Mouse (Mus musculus): ENCODE data around the gene 4933415A04Rik. TPM values are rescaled to one million over a fixed set of nuclear protein-coding genes. Genes with fewer than 3 reads are reported as not detected.

Gene 4933415A04Rik
- polyA plus RNA-seq, 1 experiment: 0.81 TPM

GRCm38 (mm10) chr11:43568263-43568662 lies 18.6 kb upstream of the 4933415A04Rik start:
- H3K27me3 ChIP-seq (ENCODE audit: control insufficient read depth, insufficient read depth, low read length): no peaks in the 10 kb centered on the region
- TF ChIP-seq CTCF (IDR thresholded peaks at IDR 0.05; ENCODE audit: borderline replicate concordance, control insufficient read depth, extremely low read depth, insufficient read depth, low read length, poor library complexity): no peak; the same call in 1 of the 2 replicates
- no peak for TF ChIP-seq POLR2A (IDR thresholded peaks at IDR 0.05; ENCODE audit: control insufficient read depth, extremely low read depth, insufficient read depth, low read length, poor library complexity)
- WGBS: 32% methylated on average over 5 of the region's 5 CpGs
- no peaks in the 10 kb centered on the region for H3K36me3 ChIP-seq (ENCODE audit: control insufficient read depth, insufficient read depth, low read length)
- H3K4me1 ChIP-seq (replicated peaks; ENCODE audit: control insufficient read depth, insufficient read depth, low read length): no peaks in the 10 kb centered on the region
- DNase-seq: peak; percentile 61
- H3K27ac ChIP-seq (ENCODE audit: control insufficient read depth, insufficient read depth, low read length): no peak overlapping the region
- no peak overlapping the region for H3K4me3 ChIP-seq (ENCODE audit: control insufficient read depth, insufficient read depth, low read length)

DNA sequence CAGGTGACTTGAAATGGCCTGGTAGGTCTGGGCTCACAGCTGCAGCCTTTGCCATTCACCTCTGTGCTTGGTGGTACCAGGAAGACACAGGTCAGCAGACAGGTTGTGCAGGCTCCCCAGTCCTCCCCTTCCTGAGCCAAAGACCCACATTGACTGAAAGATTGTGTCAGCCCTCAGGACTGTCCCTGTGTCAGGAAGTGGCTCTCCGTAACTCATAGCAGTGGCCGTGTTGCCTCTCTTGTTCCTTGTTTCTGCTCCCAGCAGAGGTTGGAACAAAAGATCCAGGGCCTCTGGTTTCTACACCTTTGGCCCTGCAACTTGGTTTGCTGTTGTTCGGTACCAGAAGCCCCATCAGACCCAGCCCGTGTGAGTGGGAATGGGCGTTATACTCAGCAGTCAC lies 17.7 kb upstream of the 4933415A04Rik start:
- TF ChIP-seq POLR2A (IDR thresholded peaks at IDR 0.05; ENCODE audit: control insufficient read depth, extremely low read depth, insufficient read depth, low read length, poor library complexity): no peak
- no peak for TF ChIP-seq CTCF (IDR thresholded peaks at IDR 0.05; ENCODE audit: borderline replicate concordance, control insufficient read depth, extremely low read depth, insufficient read depth, low read length, poor library complexity)
- no peak overlapping the region for H3K27ac ChIP-seq (ENCODE audit: control insufficient read depth, insufficient read depth, low read length)
- no peaks in the 10 kb centered on the region for H3K4me1 ChIP-seq (replicated peaks; ENCODE audit: control insufficient read depth, insufficient read depth, low read length)
- H3K27me3 ChIP-seq (ENCODE audit: control insufficient read depth, insufficient read depth, low read length): no peaks in the 10 kb centered on the region
- DNase-seq: no peak
- WGBS: 90% methylated on average over 5 of the region's 5 CpGs
- H3K36me3 ChIP-seq (ENCODE audit: control insufficient read depth, insufficient read depth, low read length): no peaks in the 10 kb centered on the region
- H3K4me3 ChIP-seq (ENCODE audit: control insufficient read depth, insufficient read depth, low read length): no peak overlapping the region

GRCm38 (mm10) chr11:43569595-43569994 lies 17.2 kb upstream of the 4933415A04Rik start:
- DNase-seq: no peak
- H3K4me3 ChIP-seq (ENCODE audit: control insufficient read depth, insufficient read depth, low read length): no peak overlapping the region
- 78% methylated on average over 11 of the region's 11 CpGs for WGBS

DNA sequence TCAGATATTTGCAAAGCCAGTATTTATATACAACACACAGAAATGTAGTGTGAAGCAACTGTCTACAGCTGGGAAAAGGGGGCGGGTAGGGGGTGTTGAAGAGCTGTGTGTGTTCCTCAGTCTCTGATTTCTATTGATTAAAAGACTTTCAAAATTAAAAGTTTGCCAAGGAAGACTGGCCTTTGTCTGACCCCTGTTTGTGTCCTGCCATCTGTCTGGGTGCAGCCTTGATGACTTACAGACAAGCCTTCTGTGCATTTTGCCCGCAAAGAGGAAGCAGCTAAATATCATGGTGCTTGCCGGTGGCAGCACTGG lies 11.8 kb upstream of the 4933415A04Rik start:
- Histone ChIP-seq H3K4me3 (ENCODE audit: control insufficient read depth, insufficient read depth, low read length) (no peak overlapping the region), H3K4me1 (replicated peaks; ENCODE audit: control insufficient read depth, insufficient read depth, low read length) (peaks cover 7% of the 10 kb centered on the region; the same call in 1 of the 2 replicates), H3K36me3 (ENCODE audit: control insufficient read depth, insufficient read depth, low read length) (no peaks in the 10 kb centered on the region), H3K27me3 (ENCODE audit: control insufficient read depth, insufficient read depth, low read length) (no peaks in the 10 kb centered on the region), H3K27ac (ENCODE audit: control insufficient read depth, insufficient read depth, low read length) (no peak overlapping the region)
- no peak for TF ChIP-seq CTCF (IDR thresholded peaks at IDR 0.05; ENCODE audit: borderline replicate concordance, control insufficient read depth, extremely low read depth, insufficient read depth, low read length, poor library complexity)
- no peak for TF ChIP-seq POLR2A (IDR thresholded peaks at IDR 0.05; ENCODE audit: control insufficient read depth, extremely low read depth, insufficient read depth, low read length, poor library complexity)
- 30% methylated on average over 3 of the region's 3 CpGs for WGBS
- no peak for DNase-seq

More at GRCm38 (mm10) chr11:43569595-43569994, 17.2 kb upstream of the 4933415A04Rik start:
- TF ChIP-seq CTCF (IDR thresholded peaks at IDR 0.05; ENCODE audit: borderline replicate concordance, control insufficient read depth, extremely low read depth, insufficient read depth, low read length, poor library complexity) (no peak), POLR2A (IDR thresholded peaks at IDR 0.05; ENCODE audit: control insufficient read depth, extremely low read depth, insufficient read depth, low read length, poor library complexity) (no peak)
- Histone ChIP-seq H3K4me1 (replicated peaks; ENCODE audit: control insufficient read depth, insufficient read depth, low read length) (no peaks in the 10 kb centered on the region), H3K27me3 (ENCODE audit: control insufficient read depth, insufficient read depth, low read length) (no peaks in the 10 kb centered on the region), H3K36me3 (ENCODE audit: control insufficient read depth, insufficient read depth, low read length) (no peaks in the 10 kb centered on the region), H3K27ac (ENCODE audit: control insufficient read depth, insufficient read depth, low read length) (no peak overlapping the region)

DNA sequence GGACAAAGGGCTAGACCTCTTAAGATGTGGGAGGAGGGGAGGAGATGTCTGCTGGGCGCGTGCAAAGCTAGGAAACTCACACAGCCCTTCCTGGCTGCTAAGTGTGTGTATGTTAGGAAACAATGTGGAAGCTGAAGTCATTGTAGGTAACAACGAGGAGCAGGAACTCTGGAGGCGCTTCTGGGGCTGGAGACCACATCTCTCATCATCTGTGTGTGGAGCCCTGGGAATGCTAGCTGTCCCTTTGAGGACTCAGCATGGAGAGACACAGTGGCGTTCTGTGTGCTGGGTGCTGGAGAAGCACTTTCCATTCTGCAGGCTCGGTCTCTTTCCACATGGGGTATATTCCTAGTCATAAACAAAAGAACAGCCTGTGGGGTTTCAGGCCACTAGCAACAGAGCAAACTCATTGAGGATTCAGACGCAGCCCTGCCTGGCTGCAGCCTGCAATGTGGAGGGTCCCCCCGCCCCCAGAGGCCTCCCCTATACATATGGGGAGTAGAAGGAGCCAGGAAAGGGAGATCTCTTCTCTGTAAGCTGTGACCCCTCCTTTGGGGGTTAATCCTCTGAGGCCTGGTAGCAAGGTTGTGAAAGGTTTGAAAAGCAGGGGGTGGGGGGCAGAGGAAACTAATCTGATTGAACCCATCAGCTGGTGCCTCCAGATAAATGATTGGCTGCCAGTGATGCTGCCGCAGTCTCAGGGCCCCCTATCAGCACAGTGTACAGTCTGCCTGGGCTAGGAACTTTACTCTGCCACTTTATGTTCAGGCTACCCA lies 11.3 kb upstream of the 4933415A04Rik start:
- no peak for TF ChIP-seq CTCF (IDR thresholded peaks at IDR 0.05; ENCODE audit: borderline replicate concordance, control insufficient read depth, extremely low read depth, insufficient read depth, low read length, poor library complexity)
- no peak for TF ChIP-seq POLR2A (IDR thresholded peaks at IDR 0.05; ENCODE audit: control insufficient read depth, extremely low read depth, insufficient read depth, low read length, poor library complexity)
- no peaks in the 10 kb centered on the region for H3K27me3 ChIP-seq (ENCODE audit: control insufficient read depth, insufficient read depth, low read length)
- no peaks in the 10 kb centered on the region for H3K36me3 ChIP-seq (ENCODE audit: control insufficient read depth, insufficient read depth, low read length)
- H3K4me1 ChIP-seq (replicated peaks; ENCODE audit: control insufficient read depth, insufficient read depth, low read length): peaks cover 7% of the 10 kb centered on the region; the same call in 1 of the 2 replicates
- 45% methylated on average over 9 of the region's 9 CpGs for WGBS
- no peak overlapping the region for H3K4me3 ChIP-seq (ENCODE audit: control insufficient read depth, insufficient read depth, low read length)
- no peak for DNase-seq
- no peak overlapping the region for H3K27ac ChIP-seq (ENCODE audit: control insufficient read depth, insufficient read depth, low read length)

- no peaks in the 10 kb centered on the region for H3K36me3 ChIP-seq (ENCODE audit: control insufficient read depth, insufficient read depth, low read length)
- no peaks in the 10 kb centered on the region for H3K27me3 ChIP-seq (ENCODE audit: control insufficient read depth, insufficient read depth, low read length)
- no peak for TF ChIP-seq CTCF (IDR thresholded peaks at IDR 0.05; ENCODE audit: borderline replicate concordance, control insufficient read depth, extremely low read depth, insufficient read depth, low read length, poor library complexity)
- TF ChIP-seq POLR2A (IDR thresholded peaks at IDR 0.05; ENCODE audit: control insufficient read depth, extremely low read depth, insufficient read depth, low read length, poor library complexity): no peak
- WGBS: 91% methylated on average over 11 of the region's 11 CpGs
- H3K27ac ChIP-seq (ENCODE audit: control insufficient read depth, insufficient read depth, low read length): no peak overlapping the region
- H3K4me3 ChIP-seq (ENCODE audit: control insufficient read depth, insufficient read depth, low read length): no peak overlapping the region
- DNase-seq: no peak
- H3K4me1 ChIP-seq (replicated peaks; ENCODE audit: control insufficient read depth, insufficient read depth, low read length): peaks cover 7% of the 10 kb centered on the region; the same call in 1 of the 2 replicates
These were observed 8.9 kb upstream of the 4933415A04Rik start for GRCm38 (mm10) chr11:43577713-43578478.

Data from thymus, adult 2 months (tissue).